Mouse (Mus musculus): Measurements from ENCODE around the gene Rps7. TPM values are rescaled to one million over a fixed set of nuclear protein-coding genes. Genes with fewer than 3 reads are reported as not detected.

The Rps7 gene
- polyA plus RNA-seq, 1 experiment from 2014 or later, result 822 TPM

GRCm38 (mm10) chr12:28603494-28603893, 32.3 kb downstream of the Rps7 start:
- 56% methylated on average over 1 of the region's 1 CpGs for WGBS
- H3K9me3 ChIP-seq (ENCODE audit: control insufficient read depth, low read length), result no peaks in the 10 kb centered on the region
- H3K27me3 ChIP-seq (ENCODE audit: control insufficient read depth, insufficient read depth, low read length), result no peaks in the 10 kb centered on the region
- DNase-seq (ENCODE audit: low spot score) (no peak), ATAC-seq (ENCODE audit: insufficient number of reproducible peaks, low FRiP score, low TSS enrichment, low read depth) (no peak)
- H3K4me1 ChIP-seq (ENCODE audit: control insufficient read depth, insufficient read depth, low read length), result no peaks in the 10 kb centered on the region
- no peak overlapping the region for H3K4me3 ChIP-seq (ENCODE audit: low read depth, low read length)
- H3K4me2 ChIP-seq (ENCODE audit: low read depth, severe bottlenecking), result no peak overlapping the region
- H3K9ac ChIP-seq (ENCODE audit: low read length), result no peak overlapping the region
- no peak overlapping the region for H3K27ac ChIP-seq (replicated peaks; ENCODE audit: low read depth, low read length)
- no peaks in the 10 kb centered on the region for H3K36me3 ChIP-seq (ENCODE audit: control insufficient read depth, insufficient read depth, low read length)

GRCm38 (mm10) chr12:28602259-28602658, 33.5 kb downstream of the Rps7 start:
- DNase-seq (ENCODE audit: low spot score) (no peak), ATAC-seq (ENCODE audit: insufficient number of reproducible peaks, low FRiP score, low TSS enrichment, low read depth) (no peak)
- H3K27me3 ChIP-seq (ENCODE audit: control insufficient read depth, insufficient read depth, low read length), result no peaks in the 10 kb centered on the region
- no peak overlapping the region for H3K27ac ChIP-seq (replicated peaks; ENCODE audit: low read depth, low read length)
- no peaks in the 10 kb centered on the region for H3K36me3 ChIP-seq (ENCODE audit: control insufficient read depth, insufficient read depth, low read length)
- H3K9me3 ChIP-seq (ENCODE audit: control insufficient read depth, low read length), result no peaks in the 10 kb centered on the region
- H3K9ac ChIP-seq (ENCODE audit: low read length), result no peak overlapping the region
- H3K4me3 ChIP-seq (ENCODE audit: low read depth, low read length), result no peak overlapping the region
- no peaks in the 10 kb centered on the region for H3K4me1 ChIP-seq (ENCODE audit: control insufficient read depth, insufficient read depth, low read length)
- WGBS, result 15% methylated on average over 4 of the region's 4 CpGs
- no peak overlapping the region for H3K4me2 ChIP-seq (ENCODE audit: low read depth, severe bottlenecking)

GRCm38 (mm10) chr12:28598526-28598991, 37.2 kb downstream of the Rps7 start:
- Histone ChIP-seq H3K9me3 (ENCODE audit: control insufficient read depth, low read length) (no peaks in the 10 kb centered on the region), H3K4me2 (ENCODE audit: low read depth, severe bottlenecking) (no peak overlapping the region), H3K4me1 (ENCODE audit: control insufficient read depth, insufficient read depth, low read length) (no peaks in the 10 kb centered on the region), H3K27ac (replicated peaks; ENCODE audit: low read depth, low read length) (no peak overlapping the region), H3K4me3 (ENCODE audit: low read depth, low read length) (no peak overlapping the region), H3K9ac (ENCODE audit: low read length) (no peak overlapping the region), H3K36me3 (ENCODE audit: control insufficient read depth, insufficient read depth, low read length) (no peaks in the 10 kb centered on the region), H3K27me3 (ENCODE audit: control insufficient read depth, insufficient read depth, low read length) (no peaks in the 10 kb centered on the region)
- WGBS, result 53% methylated on average over 2 of the region's 2 CpGs
- DNase-seq (ENCODE audit: low spot score), result no peak
- no peak for ATAC-seq (ENCODE audit: insufficient number of reproducible peaks, low FRiP score, low TSS enrichment, low read depth)

- 57% methylated on average over 3 of the region's 3 CpGs for WGBS
- DNase-seq (ENCODE audit: low spot score), result no peak
- Histone ChIP-seq H3K27ac (replicated peaks; ENCODE audit: low read depth, low read length) (no peak overlapping the region), H3K9ac (ENCODE audit: low read length) (no peak overlapping the region), H3K27me3 (ENCODE audit: control insufficient read depth, insufficient read depth, low read length) (no peaks in the 10 kb centered on the region), H3K36me3 (ENCODE audit: control insufficient read depth, insufficient read depth, low read length) (no peaks in the 10 kb centered on the region), H3K9me3 (ENCODE audit: control insufficient read depth, low read length) (no peaks in the 10 kb centered on the region), H3K4me3 (ENCODE audit: low read depth, low read length) (no peak overlapping the region), H3K4me1 (ENCODE audit: control insufficient read depth, insufficient read depth, low read length) (no peaks in the 10 kb centered on the region), H3K4me2 (ENCODE audit: low read depth, severe bottlenecking) (no peak overlapping the region)
- ATAC-seq (ENCODE audit: insufficient number of reproducible peaks, low FRiP score, low TSS enrichment, low read depth), result no peak
Observed at GRCm38 (mm10) chr12:28598110-28598509, 37.6 kb downstream of the Rps7 start.

GRCm38 (mm10) chr12:28597699-28598098, 38.1 kb downstream of the Rps7 start:
- no peak for DNase-seq (ENCODE audit: low spot score)
- WGBS, result 83% methylated on average over 9 of the region's 9 CpGs
- no peak overlapping the region for H3K9ac ChIP-seq (ENCODE audit: low read length)
- H3K4me1 ChIP-seq (ENCODE audit: control insufficient read depth, insufficient read depth, low read length), result no peaks in the 10 kb centered on the region
- no peaks in the 10 kb centered on the region for H3K36me3 ChIP-seq (ENCODE audit: control insufficient read depth, insufficient read depth, low read length)
- H3K27me3 ChIP-seq (ENCODE audit: control insufficient read depth, insufficient read depth, low read length), result no peaks in the 10 kb centered on the region
- H3K27ac ChIP-seq (replicated peaks; ENCODE audit: low read depth, low read length), result no peak overlapping the region
- H3K9me3 ChIP-seq (ENCODE audit: control insufficient read depth, low read length), result no peaks in the 10 kb centered on the region
- no peak overlapping the region for H3K4me2 ChIP-seq (ENCODE audit: low read depth, severe bottlenecking)
- no peak for ATAC-seq (ENCODE audit: insufficient number of reproducible peaks, low FRiP score, low TSS enrichment, low read depth)
- H3K4me3 ChIP-seq (ENCODE audit: low read depth, low read length), result no peak overlapping the region

GRCm38 (mm10) chr12:28596851-28597250, 38.9 kb downstream of the Rps7 start:
- ATAC-seq (ENCODE audit: insufficient number of reproducible peaks, low FRiP score, low TSS enrichment, low read depth) (no peak), DNase-seq (ENCODE audit: low spot score) (no peak)
- H3K27me3 ChIP-seq (ENCODE audit: control insufficient read depth, insufficient read depth, low read length), result no peaks in the 10 kb centered on the region
- no peaks in the 10 kb centered on the region for H3K9me3 ChIP-seq (ENCODE audit: control insufficient read depth, low read length)
- H3K4me1 ChIP-seq (ENCODE audit: control insufficient read depth, insufficient read depth, low read length), result no peaks in the 10 kb centered on the region
- H3K27ac ChIP-seq (replicated peaks; ENCODE audit: low read depth, low read length), result no peak overlapping the region
- H3K4me3 ChIP-seq (ENCODE audit: low read depth, low read length), result no peak overlapping the region
- H3K36me3 ChIP-seq (ENCODE audit: control insufficient read depth, insufficient read depth, low read length), result no peaks in the 10 kb centered on the region
- no peak overlapping the region for H3K9ac ChIP-seq (ENCODE audit: low read length)
- no peak overlapping the region for H3K4me2 ChIP-seq (ENCODE audit: low read depth, severe bottlenecking)

- Histone ChIP-seq H3K4me1 (ENCODE audit: control insufficient read depth, insufficient read depth, low read length) (no peaks in the 10 kb centered on the region), H3K27ac (replicated peaks; ENCODE audit: low read depth, low read length) (no peak overlapping the region), H3K4me3 (ENCODE audit: low read depth, low read length) (no peak overlapping the region), H3K36me3 (ENCODE audit: control insufficient read depth, insufficient read depth, low read length) (no peaks in the 10 kb centered on the region), H3K9ac (ENCODE audit: low read length) (no peak overlapping the region), H3K9me3 (ENCODE audit: control insufficient read depth, low read length) (no peaks in the 10 kb centered on the region), H3K4me2 (ENCODE audit: low read depth, severe bottlenecking) (no peak overlapping the region), H3K27me3 (ENCODE audit: control insufficient read depth, insufficient read depth, low read length) (0 out of 2 replicates have a peak, but pooled peaks cover 4% of the 10 kb centered on the region)
- 44% methylated on average over 13 of the region's 13 CpGs for WGBS
- DNase-seq (ENCODE audit: low spot score) (no peak), ATAC-seq (ENCODE audit: insufficient number of reproducible peaks, low FRiP score, low TSS enrichment, low read depth) (no peak)
Observed at GRCm38 (mm10) chr12:28590428-28590827, 45.3 kb downstream of the Rps7 start.

GRCm38 (mm10) chr12:28589090-28589868, 46.5 kb downstream of the Rps7 start:
- 0 out of 2 replicates have a peak, but pooled peaks cover 4% of the 10 kb centered on the region for H3K27me3 ChIP-seq (ENCODE audit: control insufficient read depth, insufficient read depth, low read length)
- peak overlapping the region; percentile 56 for H3K4me2 ChIP-seq (ENCODE audit: low read depth, severe bottlenecking)
- DNase-seq (ENCODE audit: low spot score), result peak; percentile 82
- 0 out of 2 replicates have a peak, but pooled peaks have one; percentile 44 for ATAC-seq (ENCODE audit: insufficient number of reproducible peaks, low FRiP score, low TSS enrichment, low read depth)
- H3K9ac ChIP-seq (ENCODE audit: low read length), result no peak overlapping the region
- WGBS, result 10% methylated on average over 24 of the region's 24 CpGs
- H3K4me1 ChIP-seq (ENCODE audit: control insufficient read depth, insufficient read depth, low read length), result no peaks in the 10 kb centered on the region
- no peaks in the 10 kb centered on the region for H3K9me3 ChIP-seq (ENCODE audit: control insufficient read depth, low read length)
- no peak overlapping the region for H3K27ac ChIP-seq (replicated peaks; ENCODE audit: low read depth, low read length)
- H3K36me3 ChIP-seq (ENCODE audit: control insufficient read depth, insufficient read depth, low read length), result no peaks in the 10 kb centered on the region
- H3K4me3 ChIP-seq (ENCODE audit: low read depth, low read length), result peak overlapping the region; percentile 34

All from limb, embryonic 11.5 days (tissue).